Mouse (Mus musculus): ENCODE results near the gene Sdc1. TPM values are rescaled to one million over a fixed set of nuclear protein-coding genes. Genes with fewer than 3 reads are reported as not detected.
A peak's percentile ranks its signal among the peaks of the same experiment; 100 is the strongest.

Gene Sdc1
- polyA plus RNA-seq, 1 experiment from 2014 or later, result 170 TPM

- Histone ChIP-seq H3K4me1 (replicated peaks; ENCODE audit: control insufficient read depth, insufficient read depth, low read length) (peaks cover 58% of the 10 kb centered on the region), H3K27ac (ENCODE audit: low read length) (no peak overlapping the region), H3K36me3 (ENCODE audit: control insufficient read depth, insufficient read depth, low read length) (no peaks in the 10 kb centered on the region), H3K27me3 (ENCODE audit: control insufficient read depth, insufficient read depth, low read depth, low read length) (no peaks in the 10 kb centered on the region), H3K9ac (ENCODE audit: low read length) (no peak overlapping the region), H3K4me3 (ENCODE audit: low read length) (no peak overlapping the region), H3K4me2 (ENCODE audit: low read depth, low read length) (no peak overlapping the region), H3K9me3 (ENCODE audit: control insufficient read depth, low read length) (no peaks in the 10 kb centered on the region)
- no peak for ATAC-seq (ENCODE audit: low read depth)
- 80% methylated on average over 7 of the region's 7 CpGs for WGBS
Measured at GRCm38 (mm10) chr12:8778106-8778505, 7.0 kb downstream of the Sdc1 start.

GRCm38 (mm10) chr12:8779851-8780250 lies 8.7 kb downstream of the Sdc1 start:
- no peak overlapping the region for H3K9ac ChIP-seq (ENCODE audit: low read length)
- H3K4me1 ChIP-seq (replicated peaks; ENCODE audit: control insufficient read depth, insufficient read depth, low read length), result peaks cover 49% of the 10 kb centered on the region
- no peaks in the 10 kb centered on the region for H3K9me3 ChIP-seq (ENCODE audit: control insufficient read depth, low read length)
- no peak overlapping the region for H3K4me3 ChIP-seq (ENCODE audit: low read length)
- 39% methylated on average over 4 of the region's 4 CpGs for WGBS
- no peaks in the 10 kb centered on the region for H3K27me3 ChIP-seq (ENCODE audit: control insufficient read depth, insufficient read depth, low read depth, low read length)
- ATAC-seq (ENCODE audit: low read depth), result no peak
- H3K36me3 ChIP-seq (ENCODE audit: control insufficient read depth, insufficient read depth, low read length), result no peaks in the 10 kb centered on the region
- H3K4me2 ChIP-seq (ENCODE audit: low read depth, low read length), result no peak overlapping the region
- H3K27ac ChIP-seq (ENCODE audit: low read length), result peak overlapping the region; percentile 7; the same call in 1 of the 2 replicates

GRCm38 (mm10) chr12:8781121-8781520 lies 10.0 kb downstream of the Sdc1 start:
- 65% methylated on average over 7 of the region's 7 CpGs for WGBS
- Histone ChIP-seq H3K9ac (ENCODE audit: low read length) (no peak overlapping the region), H3K4me2 (ENCODE audit: low read depth, low read length) (no peak overlapping the region), H3K27ac (ENCODE audit: low read length) (peak overlapping the region; percentile 55; the same call in 1 of the 2 replicates), H3K27me3 (ENCODE audit: control insufficient read depth, insufficient read depth, low read depth, low read length) (no peaks in the 10 kb centered on the region), H3K36me3 (ENCODE audit: control insufficient read depth, insufficient read depth, low read length) (no peaks in the 10 kb centered on the region), H3K9me3 (ENCODE audit: control insufficient read depth, low read length) (no peaks in the 10 kb centered on the region), H3K4me3 (ENCODE audit: low read length) (no peak overlapping the region), H3K4me1 (replicated peaks; ENCODE audit: control insufficient read depth, insufficient read depth, low read length) (peaks cover 50% of the 10 kb centered on the region)
- no peak for ATAC-seq (ENCODE audit: low read depth)

GRCm38 (mm10) chr12:8781681-8782378 lies 10.7 kb downstream of the Sdc1 start:
- Histone ChIP-seq H3K4me3 (ENCODE audit: low read length) (no peak overlapping the region), H3K4me1 (replicated peaks; ENCODE audit: control insufficient read depth, insufficient read depth, low read length) (peaks cover 52% of the 10 kb centered on the region), H3K27me3 (ENCODE audit: control insufficient read depth, insufficient read depth, low read depth, low read length) (no peaks in the 10 kb centered on the region), H3K4me2 (ENCODE audit: low read depth, low read length) (no peak overlapping the region), H3K9me3 (ENCODE audit: control insufficient read depth, low read length) (no peaks in the 10 kb centered on the region), H3K36me3 (ENCODE audit: control insufficient read depth, insufficient read depth, low read length) (no peaks in the 10 kb centered on the region), H3K27ac (ENCODE audit: low read length) (peak overlapping the region; percentile 55), H3K9ac (ENCODE audit: low read length) (no peak overlapping the region)
- whole genome bisulfite sequencing, result 60% methylated on average over 9 of the region's 9 CpGs
- ATAC-seq (ENCODE audit: low read depth), result peak; percentile 80

- Histone ChIP-seq H3K4me2 (ENCODE audit: low read depth, low read length) (no peak overlapping the region), H3K27ac (ENCODE audit: low read length) (peak overlapping the region; percentile 55), H3K4me3 (ENCODE audit: low read length) (no peak overlapping the region), H3K36me3 (ENCODE audit: control insufficient read depth, insufficient read depth, low read length) (no peaks in the 10 kb centered on the region), H3K9ac (ENCODE audit: low read length) (no peak overlapping the region), H3K27me3 (ENCODE audit: control insufficient read depth, insufficient read depth, low read depth, low read length) (no peaks in the 10 kb centered on the region), H3K9me3 (ENCODE audit: control insufficient read depth, low read length) (no peaks in the 10 kb centered on the region), H3K4me1 (replicated peaks; ENCODE audit: control insufficient read depth, insufficient read depth, low read length) (peaks cover 59% of the 10 kb centered on the region)
- 72% methylated on average over 3 of the region's 3 CpGs for WGBS
- ATAC-seq (ENCODE audit: low read depth), result no peak
Measured at GRCm38 (mm10) chr12:8782565-8782964, 11.4 kb downstream of the Sdc1 start.

- WGBS, result 64% methylated on average over 9 of the region's 9 CpGs
- Histone ChIP-seq H3K27me3 (ENCODE audit: control insufficient read depth, insufficient read depth, low read depth, low read length) (no peaks in the 10 kb centered on the region), H3K9ac (ENCODE audit: low read length) (no peak overlapping the region), H3K4me3 (ENCODE audit: low read length) (no peak overlapping the region), H3K27ac (ENCODE audit: low read length) (no peak overlapping the region), H3K4me2 (ENCODE audit: low read depth, low read length) (no peak overlapping the region), H3K36me3 (ENCODE audit: control insufficient read depth, insufficient read depth, low read length) (no peaks in the 10 kb centered on the region), H3K4me1 (replicated peaks; ENCODE audit: control insufficient read depth, insufficient read depth, low read length) (peaks cover 64% of the 10 kb centered on the region), H3K9me3 (ENCODE audit: control insufficient read depth, low read length) (no peaks in the 10 kb centered on the region)
- ATAC-seq (ENCODE audit: low read depth), result no peak
Measured at GRCm38 (mm10) chr12:8784189-8784588, 13.1 kb downstream of the Sdc1 start.

DNA sequence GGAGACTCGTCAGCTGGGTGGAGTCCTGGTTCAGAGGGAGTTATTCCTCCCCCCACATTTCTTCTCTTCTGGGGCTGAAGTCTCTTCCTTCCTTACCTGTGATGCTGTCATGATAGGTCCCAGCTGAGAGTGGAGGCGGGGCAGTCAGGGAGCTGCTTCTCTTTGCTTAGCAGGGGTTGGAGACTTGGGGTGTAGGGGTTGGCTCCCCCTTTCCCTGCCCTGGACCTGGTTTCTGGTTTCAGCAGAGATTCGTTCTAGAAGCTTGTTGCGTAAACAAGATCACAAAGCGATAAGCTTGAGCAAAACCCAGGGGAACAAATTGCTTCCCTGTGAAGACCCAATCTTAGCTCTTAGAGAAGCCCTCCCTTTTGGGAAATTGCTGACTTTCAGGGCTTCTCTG lies 15.4 kb downstream of the Sdc1 start:
- Histone ChIP-seq H3K4me3 (ENCODE audit: low read length) (no peak overlapping the region), H3K36me3 (ENCODE audit: control insufficient read depth, insufficient read depth, low read length) (peaks cover 14% of the 10 kb centered on the region), H3K4me2 (ENCODE audit: low read depth, low read length) (no peak overlapping the region), H3K27ac (ENCODE audit: low read length) (no peak overlapping the region), H3K9ac (ENCODE audit: low read length) (peak overlapping the region; percentile 22; the same call in 1 of the 2 replicates), H3K4me1 (replicated peaks; ENCODE audit: control insufficient read depth, insufficient read depth, low read length) (peaks cover 48% of the 10 kb centered on the region), H3K27me3 (ENCODE audit: control insufficient read depth, insufficient read depth, low read depth, low read length) (no peaks in the 10 kb centered on the region), H3K9me3 (ENCODE audit: control insufficient read depth, low read length) (no peaks in the 10 kb centered on the region)
- WGBS, result 59% methylated on average over 5 of the region's 5 CpGs
- ATAC-seq (ENCODE audit: low read depth), result no peak

DNA sequence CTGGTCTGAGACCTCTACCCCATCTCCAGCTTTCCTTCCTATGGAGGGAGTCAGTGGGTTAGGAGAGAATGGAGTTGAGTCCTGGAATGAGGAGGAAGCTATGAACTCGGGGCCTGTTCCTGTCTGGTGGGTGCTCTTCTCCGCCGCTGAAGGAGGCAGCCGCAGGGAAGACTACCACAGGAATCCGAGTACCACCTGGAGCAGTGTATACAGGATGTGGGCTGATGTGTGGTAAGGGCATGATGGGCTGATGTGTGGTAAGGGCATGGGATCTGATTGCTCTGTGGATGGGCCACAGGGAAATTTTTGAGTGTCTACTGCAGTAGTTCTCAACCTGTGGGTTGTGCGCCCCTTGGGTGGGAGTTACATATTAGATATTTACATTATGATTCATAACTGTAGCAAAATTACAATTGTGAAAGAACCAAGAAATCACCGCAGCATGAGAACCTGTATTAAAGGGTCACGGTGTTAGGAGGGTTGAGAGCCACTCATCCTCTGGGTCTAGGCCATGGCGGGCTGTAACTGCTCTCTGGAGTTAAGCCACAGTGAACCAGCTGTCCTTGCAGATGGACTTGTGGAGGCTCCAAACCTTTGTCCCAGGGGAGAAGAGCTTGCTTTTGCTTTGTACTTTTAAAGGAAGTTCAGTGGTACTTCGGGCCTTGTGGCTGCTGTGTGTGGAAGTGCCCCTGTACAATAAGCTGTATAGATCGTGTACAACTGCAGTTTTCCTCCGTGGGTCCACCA lies 16.0 kb downstream of the Sdc1 start:
- 70% methylated on average over 12 of the region's 12 CpGs for WGBS
- Histone ChIP-seq H3K4me3 (ENCODE audit: low read length) (no peak overlapping the region), H3K27ac (ENCODE audit: low read length) (peak overlapping the region; percentile 70; the same call in 1 of the 2 replicates), H3K9ac (ENCODE audit: low read length) (no peak overlapping the region; the same call in 1 of the 2 replicates), H3K27me3 (ENCODE audit: control insufficient read depth, insufficient read depth, low read depth, low read length) (no peaks in the 10 kb centered on the region), H3K4me1 (replicated peaks; ENCODE audit: control insufficient read depth, insufficient read depth, low read length) (peaks cover 42% of the 10 kb centered on the region), H3K36me3 (ENCODE audit: control insufficient read depth, insufficient read depth, low read length) (peaks cover 16% of the 10 kb centered on the region), H3K4me2 (ENCODE audit: low read depth, low read length) (no peak overlapping the region), H3K9me3 (ENCODE audit: control insufficient read depth, low read length) (no peaks in the 10 kb centered on the region)
- no peak for ATAC-seq (ENCODE audit: low read depth)

- no peaks in the 10 kb centered on the region for H3K27me3 ChIP-seq (ENCODE audit: control insufficient read depth, insufficient read depth, low read depth, low read length)
- H3K9ac ChIP-seq (ENCODE audit: low read length), result peak overlapping the region; percentile 17; the same call in 1 of the 2 replicates
- no peaks in the 10 kb centered on the region for H3K9me3 ChIP-seq (ENCODE audit: control insufficient read depth, low read length)
- peaks cover 34% of the 10 kb centered on the region for H3K4me1 ChIP-seq (replicated peaks; ENCODE audit: control insufficient read depth, insufficient read depth, low read length)
- no peak overlapping the region for H3K4me2 ChIP-seq (ENCODE audit: low read depth, low read length)
- peak overlapping the region; percentile 70 for H3K27ac ChIP-seq (ENCODE audit: low read length)
- H3K36me3 ChIP-seq (ENCODE audit: control insufficient read depth, insufficient read depth, low read length), result peaks cover 21% of the 10 kb centered on the region
- peak; percentile 70 for ATAC-seq (ENCODE audit: low read depth)
- WGBS, result 48% methylated on average over 3 of the region's 3 CpGs
- H3K4me3 ChIP-seq (ENCODE audit: low read length), result no peak overlapping the region
Measured at GRCm38 (mm10) chr12:8788469-8788868, 17.3 kb downstream of the Sdc1 start.

Measured in lung, embryonic 16.5 days (tissue).